Mouse (Mus musculus): ENCODE results near the gene Tsga10.

The Tsga10 gene

DNA sequence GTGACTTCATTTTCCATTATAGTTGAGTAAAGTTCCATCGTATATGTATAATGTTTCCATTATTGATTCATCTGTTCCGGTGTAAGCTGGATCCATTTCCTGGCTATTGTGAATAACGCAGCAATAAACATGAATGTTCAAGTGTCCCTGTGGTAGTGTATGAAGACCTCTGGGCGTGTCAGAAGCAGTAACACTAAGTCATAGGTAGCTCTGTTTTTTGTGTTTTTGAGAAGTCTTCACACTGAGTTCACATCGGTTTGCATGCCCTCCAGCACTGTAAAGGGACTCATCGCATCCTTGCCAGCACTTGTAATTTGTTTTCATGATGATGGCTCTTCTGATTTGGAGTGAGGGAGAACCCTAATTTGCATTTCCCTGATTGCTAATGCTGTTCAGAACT is at the start of gene Tsga10:
Tsga10 (minus strand) TSS at position 144 of the 400 bp plus-strand sequence.
- no peak for DNase-seq

DNA sequence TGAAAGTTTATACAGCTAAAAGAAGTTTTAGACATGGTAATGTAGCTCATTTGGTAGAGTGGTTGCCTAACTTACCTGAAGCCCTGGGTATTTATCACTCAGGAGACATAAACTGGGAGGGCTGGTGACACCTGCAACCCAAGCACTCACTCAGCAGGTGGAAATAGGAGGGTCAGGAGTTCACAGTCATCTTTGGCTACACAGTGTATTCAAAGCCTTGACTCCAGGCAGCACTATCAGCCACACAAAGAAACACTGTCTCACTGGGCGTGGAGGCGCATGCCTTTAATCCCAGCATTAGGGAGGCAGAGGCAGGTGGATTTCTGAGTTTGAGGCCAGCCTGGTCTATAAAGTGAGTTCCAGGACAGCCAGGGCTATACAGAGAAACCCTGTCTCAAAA is 46.5 kb upstream of the Tsga10 start:
- no peak for DNase-seq

DNA sequence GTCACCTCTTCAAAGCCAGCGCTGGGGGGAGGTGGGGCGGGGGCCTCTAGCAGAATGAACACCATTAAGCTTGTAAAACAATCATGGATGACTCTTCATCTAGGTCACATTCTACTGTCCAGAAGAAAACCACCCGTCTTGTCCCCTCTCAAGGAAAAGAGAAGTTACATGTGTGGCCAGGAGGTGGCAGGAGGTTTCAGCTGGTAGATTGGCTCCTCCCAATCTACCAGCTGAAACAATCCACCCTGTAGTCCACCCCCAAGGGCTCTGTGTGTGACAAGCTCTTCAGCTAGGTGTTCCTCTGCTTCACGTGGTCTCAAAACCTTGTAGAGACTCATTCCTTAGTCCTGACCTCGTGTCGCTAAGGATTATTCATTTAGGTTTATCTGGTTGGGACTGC is 36.9 kb upstream of the Tsga10 start:
- DNase-seq: peak; percentile 55 to 61

DNA sequence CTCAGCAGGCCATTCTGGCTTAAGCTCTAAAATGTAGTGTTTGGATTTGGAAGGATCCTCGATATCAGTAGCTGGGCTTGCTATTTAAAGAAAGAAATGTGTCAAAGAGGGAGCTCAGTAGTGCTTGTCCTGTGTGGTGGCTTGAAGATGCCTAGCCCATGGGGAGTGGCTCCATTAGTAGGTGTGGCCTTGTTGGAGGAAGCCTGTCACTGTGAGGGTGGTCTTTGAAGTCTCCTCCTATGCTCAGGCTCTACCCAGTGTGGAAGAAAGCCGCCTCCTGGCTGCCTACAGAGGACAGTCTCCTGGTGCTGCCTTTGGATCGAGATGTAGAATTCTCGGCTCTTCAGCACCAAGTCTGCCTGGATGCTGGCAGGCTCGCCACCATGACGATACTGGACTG is 34.1 kb upstream of the Tsga10 start:
- no peak for DNase-seq

DNA sequence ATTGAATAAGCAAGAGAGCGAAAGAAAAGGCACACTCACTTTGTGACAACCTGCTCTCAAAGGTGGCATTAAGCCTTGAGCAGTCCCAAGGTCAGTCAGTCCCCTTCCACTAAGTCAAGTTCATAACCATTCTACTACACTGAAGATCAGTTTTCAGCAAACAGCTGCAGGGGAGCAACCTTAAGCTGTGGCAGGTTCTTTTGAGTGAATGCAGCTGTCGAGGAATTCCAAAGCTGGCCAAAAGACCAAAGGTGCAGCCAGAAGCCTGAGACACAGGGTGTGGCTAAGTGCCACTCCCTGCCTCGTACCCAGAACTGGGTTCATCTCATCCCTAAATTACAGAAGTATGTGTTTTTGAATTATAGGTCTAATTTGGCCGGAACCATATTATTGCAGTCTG is 33.6 kb upstream of the Tsga10 start:
- no peak for DNase-seq

DNA sequence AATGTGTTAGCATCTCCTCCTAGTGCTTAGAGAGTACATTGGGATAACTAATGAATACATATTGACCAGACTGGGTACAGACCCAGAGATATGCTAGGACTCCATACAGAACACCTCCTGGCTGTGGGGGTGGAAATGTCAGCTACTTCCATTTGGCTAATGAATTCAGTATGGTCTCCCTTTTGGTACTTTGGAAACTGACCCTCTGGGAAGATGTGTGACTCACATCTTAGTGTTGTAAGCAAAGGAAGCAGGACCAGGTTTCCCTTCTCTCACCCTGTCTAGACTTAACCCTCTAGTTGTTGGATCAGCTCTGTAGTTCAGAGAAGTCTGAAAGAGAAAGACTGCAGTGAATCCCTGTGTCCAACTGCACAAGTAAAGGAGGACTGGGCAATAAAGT is 28.4 kb upstream of the Tsga10 start:
- no peak for DNase-seq

DNA sequence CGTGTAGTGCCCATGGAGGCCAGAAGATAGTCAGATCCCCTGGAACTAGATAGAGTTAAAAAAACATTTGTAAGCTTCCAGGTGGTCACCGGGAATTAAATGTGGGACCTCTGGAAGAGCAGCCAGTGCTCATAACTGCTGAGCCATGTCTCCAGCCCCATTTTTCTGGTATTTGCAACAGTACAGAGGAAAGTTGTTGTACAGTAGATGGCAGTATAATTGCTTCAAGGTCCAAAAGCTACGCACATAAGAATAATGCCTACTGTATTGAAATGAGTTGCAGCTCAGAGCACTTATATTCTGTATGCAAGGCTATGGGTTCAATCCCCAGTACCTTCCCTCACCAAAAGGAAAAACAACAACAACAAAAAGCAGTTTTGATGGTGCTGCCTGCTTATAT is 25.2 kb upstream of the Tsga10 start:
- DNase-seq: no peak

DNA sequence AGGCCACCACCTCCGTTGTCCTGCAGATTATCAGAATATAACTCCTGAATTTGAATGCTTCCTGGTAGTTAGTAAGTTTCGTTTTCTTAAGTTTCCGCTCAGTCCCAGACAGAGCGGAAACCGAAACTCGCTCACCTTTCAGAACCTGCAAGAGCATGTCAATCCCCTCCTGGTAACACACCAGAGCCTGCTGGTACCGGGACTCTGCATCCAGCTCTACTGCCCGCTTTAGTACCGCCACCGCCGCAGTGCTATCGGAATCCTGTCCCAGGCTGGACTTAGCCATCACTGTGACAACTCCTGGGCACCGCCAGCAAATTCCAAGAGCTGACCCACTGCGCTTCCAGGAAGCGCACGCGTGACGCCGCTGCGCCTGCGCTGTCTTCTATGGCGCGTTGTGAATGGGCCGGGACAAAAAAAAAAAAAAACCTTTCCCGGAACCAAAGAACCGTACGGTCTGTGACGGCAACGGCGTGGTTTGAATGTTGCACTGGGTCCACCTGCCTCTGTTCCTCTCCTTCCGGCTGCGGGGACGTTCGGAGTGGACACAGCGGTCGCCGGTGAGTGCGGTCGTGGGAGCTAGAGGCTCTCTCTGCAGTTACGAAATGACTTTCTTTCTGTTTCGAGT is 23.9 kb upstream of the Tsga10 start, which contains the start of the genes Mitd1 and Mrpl30:
Mitd1 (minus strand) TSS at position 387 of the 628 bp plus-strand sequence.
Mrpl30 (plus strand) TSS at position 453 of the 628 bp plus-strand sequence.
- peak; percentile 92 to 94 for DNase-seq

DNA sequence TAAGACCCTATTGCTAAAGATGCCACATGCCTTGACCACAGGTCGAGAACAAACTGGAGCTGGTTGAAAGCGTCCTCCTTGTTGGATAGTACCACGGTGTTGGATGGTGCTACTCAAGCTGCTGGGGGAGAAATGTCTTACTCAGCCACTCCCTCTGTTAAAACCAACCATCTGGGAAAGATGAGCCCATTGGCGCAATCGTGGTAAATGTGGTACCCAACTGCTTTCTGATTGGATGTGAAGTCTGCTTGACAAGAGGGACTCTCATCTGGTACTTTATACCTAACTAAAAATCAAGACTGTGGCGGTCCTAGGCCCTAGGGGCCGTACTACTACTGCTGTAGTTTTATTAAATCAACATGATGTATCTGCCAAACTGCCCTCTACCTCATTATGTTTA is 23.0 kb upstream of the Tsga10 start:
- DNase-seq: no peak

DNA sequence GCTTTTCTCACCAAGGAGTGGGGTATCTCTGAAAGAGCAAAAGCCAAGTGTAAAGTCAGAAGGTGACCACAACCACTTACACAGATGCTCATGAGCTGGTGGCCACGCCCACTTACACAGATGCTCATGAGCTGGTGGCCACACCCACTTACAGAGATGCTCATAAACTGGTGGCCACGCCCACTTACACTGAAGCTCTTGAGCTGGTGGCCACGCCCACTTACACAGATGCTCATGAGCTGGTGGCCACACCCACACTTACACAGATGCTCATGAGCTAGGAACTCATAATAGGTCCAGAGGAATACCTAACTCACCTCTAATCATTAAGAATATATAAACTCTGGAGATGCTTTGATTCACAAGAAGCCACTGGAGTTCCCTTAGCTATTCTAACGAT is 18.2 kb upstream of the Tsga10 start:
- peak in 1 of 2 experiments; percentile 10 for DNase-seq

DNA sequence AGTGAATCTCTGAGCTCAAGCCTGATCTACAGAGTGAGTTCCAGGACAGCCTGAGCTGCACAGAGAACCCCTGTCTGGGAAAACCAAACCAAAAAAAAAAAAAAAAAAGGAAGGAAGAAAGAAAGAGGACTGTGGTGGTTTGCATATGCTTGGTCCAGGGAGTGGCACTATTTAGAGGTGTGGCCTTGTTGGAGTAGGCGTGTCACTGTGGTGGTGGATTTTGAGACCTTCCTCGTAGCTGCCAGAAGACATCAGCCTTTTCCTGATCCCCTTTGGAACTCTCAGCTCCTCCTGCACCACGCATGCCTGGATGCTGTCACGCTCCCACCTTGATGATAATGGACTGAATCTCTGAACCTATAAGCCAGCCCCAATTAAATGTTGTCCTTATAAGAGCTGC is 17.2 kb upstream of the Tsga10 start:
- DNase-seq: no peak

DNA sequence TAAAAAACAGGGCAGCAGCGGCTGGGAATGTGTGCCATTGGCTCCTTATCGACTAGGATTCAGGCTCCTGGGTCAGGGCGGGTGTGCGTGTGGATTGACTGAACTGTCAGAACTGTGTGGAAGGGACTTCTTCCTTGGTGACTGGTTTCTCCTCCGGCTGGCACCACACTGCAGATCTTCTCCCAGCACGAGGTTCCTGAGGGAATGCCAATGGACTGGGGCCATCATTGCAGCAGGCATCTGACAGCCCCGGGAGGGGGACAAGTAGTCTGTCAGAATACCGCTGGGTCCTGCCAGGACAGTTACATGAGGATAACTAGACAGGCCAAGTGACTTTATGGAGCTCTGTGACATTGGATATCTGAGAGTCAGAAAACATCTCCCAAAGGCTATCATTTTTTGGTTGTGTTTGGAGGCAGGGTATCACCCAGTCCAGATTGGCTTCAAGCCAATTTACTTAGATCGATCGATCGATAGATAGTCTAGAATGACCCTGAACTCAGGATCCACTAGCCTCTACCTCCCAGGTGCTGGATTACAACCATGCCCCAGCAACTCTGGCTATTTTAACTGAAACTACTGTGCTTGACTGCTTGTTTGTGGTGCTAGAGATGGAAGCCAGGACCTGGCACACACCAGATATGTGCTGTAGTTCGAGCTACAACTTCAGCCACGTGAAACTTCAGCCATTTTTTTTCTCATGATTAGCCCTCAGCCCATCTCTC is 11.7 kb upstream of the Tsga10 start:
- DNase-seq: no peak

DNA sequence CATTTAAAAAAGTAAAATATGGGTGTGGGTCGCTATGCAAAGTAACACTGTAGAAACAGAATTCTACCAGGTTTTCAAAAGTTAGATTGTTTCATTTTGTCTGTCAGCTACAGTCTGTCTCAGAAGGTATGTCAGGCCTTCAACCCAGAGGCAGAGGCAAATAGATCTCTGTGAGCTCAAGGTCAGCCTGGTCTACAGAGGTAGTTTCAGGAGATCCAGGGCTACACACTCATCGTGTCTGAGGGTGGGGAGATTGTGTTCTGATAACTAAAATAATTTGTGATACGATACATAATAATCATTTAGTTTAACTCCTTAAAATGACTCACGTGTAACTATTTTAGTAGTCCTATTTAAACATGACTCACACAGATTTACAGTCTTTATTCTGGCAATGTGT is 6.9 kb upstream of the Tsga10 start:
- DNase-seq: no peak

DNA sequence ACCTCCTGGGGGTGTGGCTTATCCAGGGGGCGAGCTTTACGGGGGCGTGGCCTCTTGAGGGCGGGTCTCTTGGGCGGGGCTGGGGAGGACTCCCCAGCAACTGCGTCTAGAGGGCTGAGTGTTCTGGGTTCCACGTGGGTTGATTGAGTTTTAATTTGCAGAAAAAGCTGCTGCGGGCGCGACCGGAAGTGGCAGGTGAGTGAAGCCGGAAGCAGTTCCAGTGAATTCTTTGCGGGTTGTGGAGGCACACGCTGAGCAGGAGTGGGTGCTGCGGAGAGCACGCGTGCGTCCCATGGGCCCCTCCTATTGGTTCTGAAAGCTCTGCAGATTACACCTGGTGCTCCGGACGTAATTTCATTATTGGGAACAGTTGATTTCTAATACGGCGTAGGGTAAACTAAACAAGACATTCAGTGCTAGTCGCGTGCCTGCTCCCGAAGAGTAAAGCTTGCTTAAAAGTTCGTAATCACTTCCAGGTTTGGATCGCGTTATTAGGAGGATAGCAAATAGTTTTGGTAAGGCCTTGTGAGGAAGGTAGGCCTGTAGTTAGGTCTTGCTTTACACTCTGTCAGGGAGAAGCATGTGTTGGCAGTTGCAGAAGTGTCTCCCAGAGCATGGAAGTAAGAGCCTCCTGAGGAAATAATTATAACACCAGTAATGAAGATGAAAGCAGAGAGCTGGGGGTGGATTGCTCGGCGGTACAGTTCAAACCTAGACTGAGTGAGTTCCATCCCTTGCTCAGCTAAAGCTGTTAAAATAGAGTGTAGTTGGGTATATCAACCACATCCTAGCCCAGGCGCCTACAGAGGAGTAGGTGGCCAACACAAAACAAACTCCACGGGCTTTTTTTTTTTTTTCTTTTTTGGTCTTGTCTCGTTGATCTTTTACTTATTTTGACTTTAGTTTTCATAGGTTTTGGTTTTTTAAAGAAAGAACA is 6.2 kb upstream of the Tsga10 start:
- DNase-seq: peak; percentile 89 to 91

DNA sequence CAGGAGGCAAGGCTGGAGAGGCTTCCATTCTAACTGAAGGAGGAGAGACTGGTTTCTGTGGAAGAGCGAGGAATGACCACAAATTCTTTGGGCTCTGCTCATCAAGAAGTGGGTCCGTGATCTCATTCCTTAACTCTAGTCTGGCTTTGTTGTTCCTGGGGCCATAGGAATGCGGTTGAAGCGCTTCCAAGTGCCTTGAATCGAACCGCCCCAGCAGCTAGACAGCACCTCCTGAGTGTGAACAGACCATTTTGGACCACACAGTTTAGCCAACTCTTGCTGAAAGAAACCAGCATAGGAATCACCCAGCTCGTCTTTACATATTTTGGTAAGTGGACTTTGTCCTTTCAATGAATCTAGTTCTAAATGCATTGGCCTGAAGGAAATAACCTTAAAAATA is 5.5 kb upstream of the Tsga10 start, which contains the start of gene Lipt1:
Lipt1 (plus strand) TSS at position 35 of the 400 bp plus-strand sequence.
- no peak for DNase-seq

DNA sequence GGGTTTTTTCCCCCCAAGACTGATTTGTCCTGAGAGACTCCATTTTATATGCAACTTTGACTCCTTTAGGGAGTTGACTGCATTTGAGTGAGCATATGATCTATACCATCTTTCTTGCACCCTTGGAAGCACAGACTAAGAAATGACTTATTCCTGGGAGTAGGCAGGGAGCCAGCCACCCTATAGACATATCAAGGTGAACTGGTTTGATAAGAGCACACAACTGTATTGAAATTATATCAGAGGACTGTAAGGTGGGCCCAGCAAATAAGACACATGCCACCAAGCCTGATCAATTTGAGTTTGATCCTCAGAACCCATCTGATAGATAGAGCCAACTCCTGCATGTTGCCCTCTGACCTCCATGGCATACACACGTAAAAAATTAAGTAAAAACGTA is 3.1 kb upstream of the Tsga10 start:
- DNase-seq: no peak

DNA sequence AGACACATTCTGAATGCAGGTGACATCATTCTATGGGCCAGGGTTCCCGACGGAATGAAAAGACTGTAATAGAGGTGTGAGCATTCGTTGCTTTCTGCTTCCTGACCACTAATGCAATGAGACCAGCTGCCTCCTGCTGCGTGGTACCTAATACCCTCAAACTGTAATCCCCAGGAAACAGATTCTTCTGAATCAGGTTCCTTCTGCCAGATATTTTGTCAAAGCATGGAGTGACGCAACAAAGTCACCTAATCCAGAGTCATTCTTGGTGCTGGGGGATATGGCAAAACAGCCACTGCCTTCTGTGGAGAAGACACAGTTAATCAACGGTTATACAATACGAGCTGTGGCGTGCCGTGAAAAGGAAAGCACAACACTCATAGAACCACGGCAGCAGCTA is 2.4 kb upstream of the Tsga10 start:
- no peak for DNase-seq

DNA sequence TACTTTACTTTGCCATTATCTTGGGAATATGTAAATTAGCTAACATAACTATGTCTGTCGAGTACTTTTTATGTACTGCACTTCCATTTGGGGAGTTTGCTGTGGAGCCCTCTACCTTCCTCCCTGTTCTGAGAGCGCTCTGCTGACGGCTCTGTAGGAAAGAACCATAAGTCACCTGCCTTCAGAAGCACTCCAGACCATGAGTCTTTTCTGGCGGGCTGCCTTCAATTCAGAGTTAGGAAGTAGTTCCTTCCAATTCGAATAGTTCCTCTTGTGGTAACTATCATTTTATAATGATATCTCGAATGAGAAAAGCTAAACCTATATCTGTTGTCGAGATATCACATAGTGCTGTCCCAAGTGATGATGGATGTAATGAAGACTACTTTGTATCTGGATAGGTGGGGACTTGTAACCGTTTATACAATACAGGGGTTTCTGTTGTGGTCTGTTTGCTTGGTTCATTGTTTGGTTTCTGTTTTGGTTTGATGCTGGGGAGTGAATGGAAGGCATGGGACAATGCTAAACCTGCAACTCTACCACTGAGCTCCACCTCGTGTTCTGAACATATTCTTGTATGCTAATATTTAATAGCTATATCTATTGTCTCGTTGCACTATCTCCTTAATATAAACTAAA is 1.6 kb upstream of the Tsga10 start:
- DNase-seq: no peak

DNA sequence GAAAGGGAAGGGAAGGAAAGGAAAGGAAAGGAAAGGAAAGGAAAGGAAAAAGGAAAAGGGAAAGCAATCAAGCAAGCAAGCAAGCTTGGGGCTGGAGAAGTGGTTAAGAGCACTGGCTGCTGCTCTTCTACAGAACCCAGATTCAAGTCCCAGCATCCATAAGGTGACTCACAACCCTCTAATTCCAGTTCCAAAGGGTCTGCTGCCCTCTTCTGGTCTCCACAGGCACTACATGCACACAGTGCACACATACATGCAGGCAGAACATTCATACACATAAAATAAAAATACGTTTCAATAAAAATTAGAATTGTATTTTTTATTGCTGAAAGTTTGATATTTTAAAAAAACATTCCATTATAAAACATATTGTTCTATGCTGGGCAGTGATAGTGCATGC is 827 bp upstream of the Tsga10 start:
- DNase-seq: peak; percentile 70 to 73

DNA sequence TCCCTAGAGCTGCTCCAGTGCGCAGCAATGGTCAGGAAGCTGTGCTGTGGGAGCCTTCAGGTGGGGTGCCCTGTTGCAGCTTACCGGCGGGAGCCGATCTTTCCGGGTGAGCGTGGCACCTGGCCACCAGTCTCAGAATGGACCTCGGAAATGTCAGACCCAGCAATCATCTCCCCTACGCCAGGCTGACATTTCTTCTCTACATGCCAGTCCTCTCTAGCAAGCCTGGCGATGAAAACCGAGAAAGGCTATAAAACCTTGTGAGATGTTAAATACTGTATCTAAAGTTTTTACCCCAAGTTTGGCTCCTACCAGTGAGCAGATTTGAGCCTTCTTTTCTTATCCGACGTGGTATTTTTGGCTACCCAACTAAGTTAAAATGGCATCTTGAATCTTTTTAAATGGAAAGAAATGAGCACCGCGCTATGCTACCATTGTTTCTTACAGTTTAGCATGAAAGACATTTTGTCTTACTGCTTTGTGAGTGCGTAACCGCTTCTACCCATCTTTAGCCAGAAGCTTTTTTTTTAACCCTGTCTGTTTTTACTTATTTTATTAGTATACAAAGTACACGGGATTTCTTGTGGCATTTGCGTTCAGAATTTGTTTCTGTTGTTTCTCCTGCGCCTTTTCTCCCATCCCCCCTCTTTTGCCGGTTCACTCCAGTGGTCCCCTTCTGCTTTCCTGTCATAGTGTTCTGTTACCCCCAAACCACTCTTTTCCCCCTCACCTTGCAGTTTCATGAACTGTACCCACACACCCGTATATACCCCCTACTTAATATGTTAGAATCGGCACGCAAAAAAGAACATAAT is 621 bp downstream of the Tsga10 start:
- DNase-seq: no peak

DNA sequence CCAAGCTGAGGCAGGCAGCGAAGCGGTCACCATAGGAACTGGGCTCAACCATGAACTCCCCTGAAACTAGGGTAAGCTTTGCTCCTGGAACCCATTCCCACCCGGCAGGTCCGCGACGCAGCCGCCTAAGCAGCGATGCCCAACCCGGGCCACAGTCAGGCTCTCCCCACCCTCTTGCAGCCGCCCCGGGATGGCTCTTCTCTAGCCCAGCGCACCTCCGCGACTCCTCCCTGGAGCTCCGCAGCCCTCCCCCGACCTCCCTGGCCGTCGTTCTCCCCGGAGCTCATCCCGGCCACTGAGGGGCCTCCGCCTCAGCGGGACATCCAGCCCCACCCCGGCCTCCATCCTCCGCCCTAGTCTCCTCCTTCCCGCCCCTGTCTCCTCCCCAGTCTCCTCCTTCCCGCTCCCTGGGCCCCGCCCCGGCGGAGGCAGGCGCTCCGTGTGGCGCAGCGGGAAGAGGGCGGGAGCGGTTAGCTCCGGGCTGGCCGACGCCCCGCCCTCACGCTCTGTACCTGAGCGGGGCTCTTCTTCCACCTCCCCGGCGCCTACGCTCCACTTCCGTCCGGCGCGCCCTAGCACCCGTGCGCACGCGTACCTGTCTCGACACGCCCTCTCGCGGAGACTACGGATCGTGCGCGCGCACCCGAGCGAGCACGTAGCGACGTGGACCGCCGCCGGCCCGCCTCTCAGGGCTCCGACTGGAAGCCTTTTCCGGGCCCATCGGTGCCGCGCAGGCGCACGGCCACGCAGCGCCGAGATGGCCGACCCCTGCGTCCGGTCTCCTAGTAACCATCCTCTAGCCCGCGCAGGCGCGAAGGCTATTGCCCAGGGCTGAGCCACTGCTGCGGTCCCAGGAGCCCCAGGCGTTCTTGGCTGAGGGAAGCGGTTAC is 1.5 kb downstream of the Tsga10 start:
- peak; percentile 99 to 100 for DNase-seq
